Mouse (Mus musculus): ENCODE data around the gene Armc12. TPM values are rescaled to one million over a fixed set of nuclear protein-coding genes. Genes with fewer than 3 reads are reported as not detected.
"Not testable (repeated sequence)": the region's sequence is repeated elsewhere in the genome, so short reads cannot be mapped to it uniquely, and the experiment has no call there.

The Armc12 gene
- polyA plus RNA-seq, 1 experiment = not detected

DNA sequence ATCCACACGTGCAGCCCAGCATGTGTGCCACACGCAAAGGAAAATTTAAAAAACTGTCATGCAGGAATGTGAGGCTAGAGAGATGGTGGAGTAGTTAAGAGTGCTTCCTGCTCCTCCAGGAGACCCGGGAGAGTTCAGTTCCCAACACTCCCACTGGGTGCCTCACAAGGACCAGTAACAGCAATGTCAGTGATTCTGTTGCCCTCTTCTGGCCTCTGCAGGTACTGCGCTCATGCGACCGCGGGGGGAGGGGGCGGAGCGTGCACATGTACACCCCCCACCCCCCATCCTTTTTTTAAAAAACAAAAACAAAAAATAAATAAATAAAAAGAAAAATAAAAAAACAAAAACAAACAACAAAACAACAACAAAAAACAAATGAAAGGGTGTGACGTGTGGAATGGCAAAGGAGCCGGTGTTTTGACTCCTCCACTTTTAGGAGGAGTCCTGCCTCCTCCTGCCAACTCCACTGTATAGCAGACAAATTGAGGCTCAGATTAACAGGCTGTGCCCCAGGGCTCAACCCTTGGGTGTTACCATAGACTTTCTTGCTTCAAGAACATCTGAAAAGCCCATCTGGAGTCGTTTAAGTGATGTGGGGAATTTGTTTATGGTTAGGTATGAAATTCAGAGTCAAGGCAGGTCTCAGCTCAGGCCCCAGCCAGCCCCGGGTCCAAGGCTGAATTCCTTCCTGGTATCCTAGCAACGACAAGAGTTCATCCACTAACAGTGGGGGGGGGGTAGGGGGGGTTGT is 22.6 kb downstream of the Armc12 start:
- H3K9me3 ChIP-seq = no peaks in the 10 kb centered on the region
- peak overlapping the region; percentile 14 for H3K4me3 ChIP-seq (replicated peaks)
- H3K4me1 ChIP-seq = peaks cover 21% of the 10 kb centered on the region
- no peaks in the 10 kb centered on the region for H3K36me3 ChIP-seq (replicated peaks; ENCODE audit: low read length)
- no peak for TF ChIP-seq FLI1 (IDR thresholded peaks at IDR 0.05; ENCODE audit: low read length)
- peaks cover 59% of the 10 kb centered on the region for H3K27me3 ChIP-seq (replicated peaks)

DNA sequence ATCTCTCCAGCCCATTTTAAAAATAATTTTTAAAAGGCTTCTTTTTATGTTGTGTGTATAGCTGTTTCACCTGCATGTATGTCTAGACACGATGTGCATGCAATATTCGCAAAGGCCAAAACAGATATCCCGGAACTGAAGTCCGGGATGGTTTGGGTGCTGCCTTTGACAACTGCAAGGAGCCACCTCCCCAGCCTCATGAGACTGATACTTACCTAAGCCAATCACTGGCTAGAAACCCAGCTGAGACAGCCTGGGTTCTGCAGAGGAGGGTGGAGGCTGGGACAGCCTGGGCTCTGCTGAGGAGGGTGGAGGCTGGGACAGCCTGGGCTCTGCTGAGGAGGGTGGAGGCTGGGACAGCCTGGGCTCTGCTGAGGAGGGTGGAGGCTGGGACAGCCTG is 23.4 kb downstream of the Armc12 start:
- H3K36me3 ChIP-seq (replicated peaks; ENCODE audit: low read length); H3K9me3 ChIP-seq; H3K4me3 ChIP-seq (replicated peaks): not testable (repeated sequence)
- Histone ChIP-seq H3K27me3 (replicated peaks) (peaks cover 58% of the 10 kb centered on the region), H3K4me1 (peaks cover 21% of the 10 kb centered on the region)

GRCm38 (mm10) chr17:28556635-28557396 is 26.2 kb downstream of the Armc12 start:
- peak overlapping the region; percentile 4 for H3K4me3 ChIP-seq (replicated peaks)
- peaks cover 21% of the 10 kb centered on the region for H3K4me1 ChIP-seq
- peaks cover 56% of the 10 kb centered on the region for H3K27me3 ChIP-seq (replicated peaks)
- H3K9me3 ChIP-seq = no peaks in the 10 kb centered on the region
- no peaks in the 10 kb centered on the region for H3K36me3 ChIP-seq (replicated peaks; ENCODE audit: low read length)
- TF ChIP-seq FLI1 (IDR thresholded peaks at IDR 0.05; ENCODE audit: low read length) = no peak
- TF ChIP-seq GATA1 (IDR thresholded peaks at IDR 0.05; ENCODE audit: borderline replicate concordance, low read length) = no peak

DNA sequence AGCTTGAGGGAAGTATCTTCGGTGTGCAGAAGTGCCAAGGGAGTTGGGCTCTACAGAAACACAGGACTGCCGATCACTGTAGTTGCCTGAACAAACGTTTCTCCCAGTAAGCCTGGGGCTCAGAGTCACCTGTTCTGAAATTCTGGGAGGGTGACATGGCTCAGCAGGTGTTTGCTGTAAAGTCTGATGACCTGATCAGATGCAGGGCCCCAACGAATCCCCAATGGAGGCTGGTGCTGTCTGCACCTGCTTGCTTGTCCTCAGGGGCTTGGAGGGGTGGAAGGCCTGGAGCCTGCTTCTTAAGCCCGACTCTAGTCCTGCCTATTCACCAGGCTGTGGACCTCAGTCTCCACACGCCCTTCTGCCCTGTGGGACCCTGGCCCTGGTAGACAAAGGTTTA is 27.2 kb downstream of the Armc12 start:
- Histone ChIP-seq H3K9me3 (no peaks in the 10 kb centered on the region), H3K4me3 (replicated peaks) (no peak overlapping the region), H3K36me3 (replicated peaks; ENCODE audit: low read length) (no peaks in the 10 kb centered on the region), H3K27me3 (replicated peaks) (peaks cover 55% of the 10 kb centered on the region), H3K4me1 (peaks cover 16% of the 10 kb centered on the region)
- TF ChIP-seq GATA1 (IDR thresholded peaks at IDR 0.05; ENCODE audit: borderline replicate concordance, low read length) (no peak), FLI1 (IDR thresholded peaks at IDR 0.05; ENCODE audit: low read length) (no peak)

DNA sequence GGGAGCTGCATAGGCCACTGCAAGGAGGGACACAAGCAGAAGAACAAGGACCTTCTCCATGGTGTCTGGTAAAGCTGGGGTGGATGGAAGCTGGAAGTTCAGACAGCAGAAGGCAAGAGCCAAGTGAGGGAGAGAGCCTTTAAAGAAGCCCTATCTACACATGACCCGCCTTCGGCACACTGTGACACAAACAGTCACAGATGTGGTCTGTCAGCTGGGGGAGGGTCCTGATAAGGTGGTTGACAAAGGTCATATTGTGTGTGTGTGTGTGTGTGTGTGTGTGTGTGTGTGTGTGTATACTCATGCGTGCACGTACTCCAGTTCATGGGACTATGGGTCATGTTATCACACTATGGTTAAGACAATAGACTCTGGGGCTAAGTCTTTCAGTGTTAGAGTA is 30.0 kb downstream of the Armc12 start, which contains the start of gene Clps:
Gene Clps (minus strand): TSS at position 169 of the 400 bp plus-strand sequence.
- TF ChIP-seq FLI1 (IDR thresholded peaks at IDR 0.05; ENCODE audit: low read length) (no peak), GATA1 (IDR thresholded peaks at IDR 0.05; ENCODE audit: borderline replicate concordance, low read length) (no peak)
- Histone ChIP-seq H3K4me3 (replicated peaks) (no peak within 1 kb of the TSS), H3K27me3 (replicated peaks) (peaks cover 48% of the 10 kb centered on the region)

DNA sequence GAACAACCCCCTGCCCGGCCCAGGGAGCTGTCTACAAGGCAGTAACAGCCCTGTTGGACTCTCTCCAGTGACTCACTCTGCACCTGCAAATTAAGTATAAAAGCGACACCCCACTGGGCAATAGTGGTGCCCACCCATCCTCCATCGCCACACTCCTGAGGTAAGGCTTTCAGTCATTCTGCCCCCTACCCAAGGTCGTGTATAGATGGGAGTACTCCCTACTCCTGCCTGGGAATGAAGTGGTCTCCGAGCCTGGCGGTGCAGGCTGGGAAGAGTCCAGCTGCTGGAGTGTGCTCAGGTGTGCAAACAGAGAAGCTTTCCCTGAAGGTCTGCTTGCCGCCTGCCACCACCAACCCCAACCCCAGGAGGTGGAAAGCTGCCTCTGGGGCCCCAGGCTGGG is 31.0 kb downstream of the Armc12 start:
- H3K36me3 ChIP-seq (replicated peaks; ENCODE audit: low read length) = no peaks in the 10 kb centered on the region
- TF ChIP-seq GATA1 (IDR thresholded peaks at IDR 0.05; ENCODE audit: borderline replicate concordance, low read length) (no peak), FLI1 (IDR thresholded peaks at IDR 0.05; ENCODE audit: low read length) (no peak)
- H3K4me1 ChIP-seq = peaks cover 14% of the 10 kb centered on the region
- no peaks in the 10 kb centered on the region for H3K9me3 ChIP-seq
- peaks cover 46% of the 10 kb centered on the region for H3K27me3 ChIP-seq (replicated peaks)
- H3K4me3 ChIP-seq (replicated peaks) = no peak overlapping the region

More for the DNA sequence above, 30.0 kb downstream of the Armc12 start, which contains the start of gene Clps:
- Histone ChIP-seq H3K36me3 (replicated peaks; ENCODE audit: low read length) (no peaks in the 10 kb centered on the region), H3K9me3 (no peaks in the 10 kb centered on the region), H3K4me1 (peaks cover 16% of the 10 kb centered on the region)

GRCm38 (mm10) chr17:28565181-28565580 is 34.6 kb downstream of the Armc12 start:
- TF ChIP-seq GATA1 (IDR thresholded peaks at IDR 0.05; ENCODE audit: borderline replicate concordance, low read length) (no peak), FLI1 (IDR thresholded peaks at IDR 0.05; ENCODE audit: low read length) (no peak)
- Histone ChIP-seq H3K36me3 (replicated peaks; ENCODE audit: low read length) (no peaks in the 10 kb centered on the region), H3K9me3 (no peaks in the 10 kb centered on the region), H3K4me3 (replicated peaks) (no peak overlapping the region), H3K27me3 (replicated peaks) (peaks cover 23% of the 10 kb centered on the region), H3K4me1 (peaks cover 4% of the 10 kb centered on the region; the same call in 1 of the 2 replicates)

DNA sequence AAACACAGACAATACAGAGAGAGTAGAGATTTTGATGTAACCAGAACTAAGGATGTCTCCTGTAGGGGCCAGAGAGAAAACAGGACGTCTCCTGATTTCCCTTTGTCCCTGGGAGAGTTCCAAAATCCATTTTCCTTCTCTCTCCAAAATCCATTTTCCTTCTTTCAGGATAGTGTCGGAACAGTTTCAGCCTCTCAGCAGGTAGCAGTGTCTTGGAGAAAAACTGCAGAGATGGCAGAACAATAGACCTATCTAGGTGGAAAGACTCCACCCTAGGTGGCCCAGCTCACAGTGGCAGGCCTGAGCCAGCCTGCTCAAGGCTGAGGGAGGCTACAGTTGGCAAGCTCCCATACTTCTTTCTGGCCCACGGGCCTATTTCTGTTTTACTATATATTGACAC is 36.9 kb downstream of the Armc12 start:
- Histone ChIP-seq H3K4me3 (replicated peaks) (no peak overlapping the region), H3K9me3 (no peaks in the 10 kb centered on the region), H3K36me3 (replicated peaks; ENCODE audit: low read length) (no peaks in the 10 kb centered on the region), H3K27me3 (replicated peaks) (peaks cover 11% of the 10 kb centered on the region), H3K4me1 (peaks cover 4% of the 10 kb centered on the region; the same call in 1 of the 2 replicates)
- TF ChIP-seq FLI1 (IDR thresholded peaks at IDR 0.05; ENCODE audit: low read length) = no peak

GRCm38 (mm10) chr17:28571868-28572267 is 41.3 kb downstream of the Armc12 start:
- Histone ChIP-seq H3K4me3 (replicated peaks) (no peak overlapping the region), H3K4me1 (peaks cover 10% of the 10 kb centered on the region), H3K36me3 (replicated peaks; ENCODE audit: low read length) (no peaks in the 10 kb centered on the region), H3K27me3 (replicated peaks) (peaks cover 33% of the 10 kb centered on the region), H3K9me3 (no peaks in the 10 kb centered on the region)
- TF ChIP-seq FLI1 (IDR thresholded peaks at IDR 0.05; ENCODE audit: low read length) (no peak), GATA1 (IDR thresholded peaks at IDR 0.05; ENCODE audit: borderline replicate concordance, low read length) (no peak)

- Histone ChIP-seq H3K9me3 (no peaks in the 10 kb centered on the region), H3K36me3 (replicated peaks; ENCODE audit: low read length) (no peaks in the 10 kb centered on the region), H3K4me3 (replicated peaks) (no peak overlapping the region), H3K27me3 (replicated peaks) (peaks cover 35% of the 10 kb centered on the region), H3K4me1 (peaks cover 10% of the 10 kb centered on the region)
- TF ChIP-seq FLI1 (IDR thresholded peaks at IDR 0.05; ENCODE audit: low read length) (no peak), GATA1 (IDR thresholded peaks at IDR 0.05; ENCODE audit: borderline replicate concordance, low read length) (no peak)
Observed at GRCm38 (mm10) chr17:28572521-28572920, 41.9 kb downstream of the Armc12 start.
